Mouse (Mus musculus): ENCODE data around the gene Gm28510. TPM values are rescaled to one million over a fixed set of nuclear protein-coding genes. Genes with fewer than 3 reads are reported as not detected.
"Not testable (repeated sequence)": the region's sequence is repeated elsewhere in the genome, so short reads cannot be mapped to it uniquely, and the experiment has no call there.

Gm28510 gene
- polyA plus RNA-seq (2012; rRNA removed), result not detected in 2 replicates

DNA sequence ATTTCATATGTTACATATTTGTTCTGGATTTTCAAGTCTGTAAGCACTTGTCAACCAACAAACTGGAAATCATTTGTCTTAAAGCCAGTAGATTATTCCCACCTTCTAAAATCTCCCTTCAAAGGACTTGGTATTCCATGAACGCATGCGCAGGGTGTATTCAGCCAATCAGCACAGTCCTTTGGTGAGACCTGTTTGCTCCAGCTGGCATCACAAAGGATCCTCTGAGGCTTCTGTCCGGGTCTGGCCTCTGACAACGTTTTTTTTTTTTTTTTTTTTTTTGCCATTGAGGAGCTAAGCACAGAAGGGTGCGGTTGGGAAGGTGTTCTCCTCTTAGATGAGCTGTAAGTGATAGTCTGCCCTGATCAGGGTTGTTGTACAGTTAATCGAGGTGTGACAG lies at the start of gene Gm28510:
Gm28510 (plus strand) TSS at position 301 of the 400 bp plus-strand sequence.
- DNase-seq; H3K4me3 ChIP-seq (replicated peaks; ENCODE audit: insufficient read depth, low read depth, low read length); H3K27me3 ChIP-seq (ENCODE audit: control insufficient read depth, insufficient read depth, low read length); H3K4me1 ChIP-seq (ENCODE audit: control insufficient read depth, insufficient read depth, low read length); H3K27ac ChIP-seq (ENCODE audit: insufficient read depth, low read length): not testable (repeated sequence)
- no CpG with 5 or more reads among the region's 6 CpGs for WGBS

Other genes with a start within 250 kb of the Gm28510 start
- not detected in 2 replicates for gene Gm20834, start 88.1 kb upstream of the Gm28510 start, polyA plus RNA-seq (2012; rRNA removed)
- gene Gm20737, start 123.3 kb downstream of the Gm28510 start, polyA plus RNA-seq (2012; rRNA removed), result not detected in 2 replicates
- gene Gm21775, start 140.7 kb downstream of the Gm28510 start, polyA plus RNA-seq (2012; rRNA removed), result not detected in 2 replicates
- gene Gm21900, start 203.6 kb downstream of the Gm28510 start, polyA plus RNA-seq (2012; rRNA removed), result not detected in 2 replicates

All from cerebellum, adult 2 months (tissue).